Mouse (Mus musculus) ES-Bruce4 (cell line): Measurements from ENCODE around the gene Arhgef6.

Experiments used
- CTCF ChIP-seq: IDR thresholded peaks from one replicate; pipeline ENCODE4 v1.8.1; 2011; ENCODE audit warnings: low read depth, low read length
- POLR2A ChIP-seq: IDR thresholded peaks from one replicate; pipeline ENCODE4 v1.8.1; 2011; ENCODE audit warnings: low read length; ENCODE audit not compliant: insufficient read depth

DNA sequence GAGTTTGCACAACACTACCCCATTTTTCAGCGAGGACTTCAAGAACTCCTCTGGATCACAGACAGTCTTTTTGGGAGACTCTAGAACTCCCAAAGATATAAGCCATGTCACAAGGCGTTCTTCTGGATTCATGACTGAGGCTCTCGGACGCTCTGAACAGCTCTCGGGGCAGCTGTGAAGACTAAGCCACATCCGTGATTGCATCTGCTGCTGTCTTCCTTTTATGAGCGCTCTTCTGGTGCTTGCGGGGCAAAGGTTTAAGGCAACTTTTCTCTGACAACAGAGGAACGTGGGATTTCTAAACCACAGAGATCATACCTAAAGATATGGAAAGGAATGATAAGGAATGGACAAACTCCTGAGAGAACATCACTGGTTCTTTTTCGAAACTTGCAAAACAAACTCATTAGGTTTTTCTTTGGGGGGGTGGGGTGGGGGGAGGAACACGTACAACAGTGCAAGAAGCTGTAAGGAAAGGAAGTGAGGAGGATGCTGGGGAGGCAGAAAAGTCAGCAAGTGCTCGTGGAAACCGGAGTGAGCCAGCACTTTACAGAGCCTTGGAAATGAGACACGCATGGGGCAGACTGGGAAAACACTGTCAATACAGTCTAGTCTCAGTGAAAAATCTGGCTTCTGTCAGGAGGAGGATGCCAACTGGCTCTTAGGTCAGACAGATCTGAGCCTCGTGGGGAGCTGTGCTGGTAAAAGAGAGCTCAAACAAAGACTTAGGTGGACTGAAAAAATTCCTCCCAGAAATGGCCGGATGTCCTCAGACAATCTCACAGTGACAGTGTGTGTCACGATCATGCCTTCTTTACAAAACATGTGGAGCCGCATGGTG is at the start of gene Arhgef6:
- TF ChIP-seq CTCF = no peak
- TF ChIP-seq POLR2A = no peak
